Mouse (Mus musculus): Measurements from ENCODE around the gene Rbfox3. TPM values are rescaled to one million over a fixed set of nuclear protein-coding genes. Genes with fewer than 3 reads are reported as not detected.

Gene Rbfox3
- polyA plus RNA-seq, 1 experiment: not detected

- H3K4me2 ChIP-seq (ENCODE audit: low read depth): no peak overlapping the region
Observed at GRCm38 (mm10) chr11:118728083-118728551, 183.3 kb downstream of the Rbfox3 start.

GRCm38 (mm10) chr11:118726430-118726829, 185.0 kb downstream of the Rbfox3 start:
- Histone ChIP-seq H3K4me2 (ENCODE audit: low read depth) (no peak overlapping the region), H3ac (ENCODE audit: control insufficient read depth, insufficient read length) (no peak overlapping the region), H3K36me3 (ENCODE audit: control insufficient read depth, insufficient read depth) (no peaks in the 10 kb centered on the region), H3K4me3 (no peak overlapping the region), H3K79me2 (ENCODE audit: control insufficient read depth, insufficient read depth) (no peaks in the 10 kb centered on the region), H3K27me3 (ENCODE audit: control insufficient read depth, insufficient read depth, insufficient read length) (peaks cover 48% of the 10 kb centered on the region)
- no peak for TF ChIP-seq TCF12 (IDR thresholded peaks at IDR 0.05; ENCODE audit: insufficient read depth, poor library complexity, severe bottlenecking)
- TF ChIP-seq TCF3 (IDR thresholded peaks at IDR 0.05; ENCODE audit: insufficient read length, low read depth): no peak
- no peak for TF ChIP-seq POLR2A (IDR thresholded peaks at IDR 0.05; ENCODE audit: insufficient read length, low read depth)
- no peak for TF ChIP-seq CEBPB (IDR thresholded peaks at IDR 0.05; ENCODE audit: insufficient read depth, poor library complexity, severe bottlenecking)
- TF ChIP-seq REST (IDR thresholded peaks at IDR 0.05; ENCODE audit: insufficient read depth, insufficient read length): no peak
- TF ChIP-seq MAX (IDR thresholded peaks at IDR 0.05; ENCODE audit: low read depth): no peak
- TF ChIP-seq MYOG (IDR thresholded peaks at IDR 0.05; ENCODE audit: control insufficient read depth in 1 of 3, insufficient read depth in 1 of 3, insufficient read length in 2 of 3, low read depth in 2 of 3): no peak

More at GRCm38 (mm10) chr11:118728083-118728551, 183.3 kb downstream of the Rbfox3 start:
- no peak overlapping the region for H3ac ChIP-seq (ENCODE audit: control insufficient read depth, insufficient read length)
- no peaks in the 10 kb centered on the region for H3K79me2 ChIP-seq (ENCODE audit: control insufficient read depth, insufficient read depth)
- TF ChIP-seq TCF3 (IDR thresholded peaks at IDR 0.05; ENCODE audit: insufficient read length, low read depth): no peak
- TF ChIP-seq POLR2A (IDR thresholded peaks at IDR 0.05; ENCODE audit: insufficient read length, low read depth): no peak
- TF ChIP-seq TCF12 (IDR thresholded peaks at IDR 0.05; ENCODE audit: insufficient read depth, poor library complexity, severe bottlenecking): no peak
- no peak for TF ChIP-seq MYOG (IDR thresholded peaks at IDR 0.05; ENCODE audit: control insufficient read depth in 1 of 3, insufficient read depth in 1 of 3, insufficient read length in 2 of 3, low read depth in 2 of 3)
- TF ChIP-seq SRF (IDR thresholded peaks at IDR 0.05; ENCODE audit: control insufficient read depth, insufficient read length, low read depth): no peak
- TF ChIP-seq USF1 (IDR thresholded peaks at IDR 0.05; ENCODE audit: low read depth): no peak
- no peak for TF ChIP-seq POLR2AphosphoS2 (IDR thresholded peaks at IDR 0.05; ENCODE audit: insufficient read length, low read depth)
- no peak for TF ChIP-seq REST (IDR thresholded peaks at IDR 0.05; ENCODE audit: insufficient read depth, insufficient read length)
- no peak for TF ChIP-seq MYOD1 (IDR thresholded peaks at IDR 0.05; ENCODE audit: control insufficient read depth in 1 of 3, insufficient read length in 2 of 3, low read depth in 2 of 3)
- no peak for TF ChIP-seq CEBPB (IDR thresholded peaks at IDR 0.05; ENCODE audit: insufficient read depth, poor library complexity, severe bottlenecking)
- no peak for TF ChIP-seq E2F4 (IDR thresholded peaks at IDR 0.05; ENCODE audit: insufficient read depth)
- TF ChIP-seq MAX (IDR thresholded peaks at IDR 0.05; ENCODE audit: low read depth): no peak
- no peak overlapping the region for H3K4me3 ChIP-seq
- H3K27me3 ChIP-seq (ENCODE audit: control insufficient read depth, insufficient read depth, insufficient read length): peaks cover 41% of the 10 kb centered on the region
- H3K36me3 ChIP-seq (ENCODE audit: control insufficient read depth, insufficient read depth): no peaks in the 10 kb centered on the region

GRCm38 (mm10) chr11:118724423-118724822, 187.0 kb downstream of the Rbfox3 start:
- H3K4me2 ChIP-seq (ENCODE audit: low read depth): no peak overlapping the region
- no peak for TF ChIP-seq USF1 (IDR thresholded peaks at IDR 0.05; ENCODE audit: low read depth)
- TF ChIP-seq CEBPB (IDR thresholded peaks at IDR 0.05; ENCODE audit: insufficient read depth, poor library complexity, severe bottlenecking): no peak
- no peak for TF ChIP-seq MYOD1 (IDR thresholded peaks at IDR 0.05; ENCODE audit: control insufficient read depth in 1 of 3, insufficient read length in 2 of 3, low read depth in 2 of 3)
- no peak for TF ChIP-seq MAX (IDR thresholded peaks at IDR 0.05; ENCODE audit: low read depth)
- H3K27me3 ChIP-seq (ENCODE audit: control insufficient read depth, insufficient read depth, insufficient read length): peaks cover 58% of the 10 kb centered on the region
- no peak overlapping the region for H3K4me3 ChIP-seq
- no peaks in the 10 kb centered on the region for H3K79me2 ChIP-seq (ENCODE audit: control insufficient read depth, insufficient read depth)
- H3K36me3 ChIP-seq (ENCODE audit: control insufficient read depth, insufficient read depth): no peaks in the 10 kb centered on the region
- H3ac ChIP-seq (ENCODE audit: control insufficient read depth, insufficient read length): no peak overlapping the region

- no peaks in the 10 kb centered on the region for H3K79me2 ChIP-seq (ENCODE audit: control insufficient read depth, insufficient read depth)
- H3K4me2 ChIP-seq (ENCODE audit: low read depth): no peak overlapping the region
- no peak overlapping the region for H3ac ChIP-seq (ENCODE audit: control insufficient read depth, insufficient read length)
- no peak overlapping the region for H3K4me3 ChIP-seq
- no peaks in the 10 kb centered on the region for H3K36me3 ChIP-seq (ENCODE audit: control insufficient read depth, insufficient read depth)
- TF ChIP-seq CEBPB (IDR thresholded peaks at IDR 0.05; ENCODE audit: insufficient read depth, poor library complexity, severe bottlenecking): no peak
- TF ChIP-seq POLR2A (IDR thresholded peaks at IDR 0.05; ENCODE audit: insufficient read length, low read depth): no peak
- TF ChIP-seq USF1 (IDR thresholded peaks at IDR 0.05; ENCODE audit: low read depth): no peak
- peaks cover 45% of the 10 kb centered on the region for H3K27me3 ChIP-seq (ENCODE audit: control insufficient read depth, insufficient read depth, insufficient read length)
Observed at GRCm38 (mm10) chr11:118723166-118723565, 188.2 kb downstream of the Rbfox3 start.

GRCm38 (mm10) chr11:118721898-118722297, 189.5 kb downstream of the Rbfox3 start:
- TF ChIP-seq SRF (IDR thresholded peaks at IDR 0.05; ENCODE audit: control insufficient read depth, insufficient read length, low read depth) (no peak), POLR2A (IDR thresholded peaks at IDR 0.05; ENCODE audit: insufficient read length, low read depth) (no peak), CEBPB (IDR thresholded peaks at IDR 0.05; ENCODE audit: insufficient read depth, poor library complexity, severe bottlenecking) (no peak), MYOG (IDR thresholded peaks at IDR 0.05; ENCODE audit: control insufficient read depth in 1 of 3, insufficient read depth in 1 of 3, insufficient read length in 2 of 3, low read depth in 2 of 3) (no peak), TCF3 (IDR thresholded peaks at IDR 0.05; ENCODE audit: insufficient read length, low read depth) (no peak), POLR2AphosphoS2 (IDR thresholded peaks at IDR 0.05; ENCODE audit: insufficient read length, low read depth) (no peak), E2F4 (IDR thresholded peaks at IDR 0.05; ENCODE audit: insufficient read depth) (no peak), TCF12 (IDR thresholded peaks at IDR 0.05; ENCODE audit: insufficient read depth, poor library complexity, severe bottlenecking) (no peak), MAX (IDR thresholded peaks at IDR 0.05; ENCODE audit: low read depth) (no peak), MYOD1 (IDR thresholded peaks at IDR 0.05; ENCODE audit: control insufficient read depth in 1 of 3, insufficient read length in 2 of 3, low read depth in 2 of 3) (no peak), USF1 (IDR thresholded peaks at IDR 0.05; ENCODE audit: low read depth) (no peak)
- no peaks in the 10 kb centered on the region for H3K79me2 ChIP-seq (ENCODE audit: control insufficient read depth, insufficient read depth)
- H3K4me3 ChIP-seq: no peak overlapping the region
- H3K4me2 ChIP-seq (ENCODE audit: low read depth): no peak overlapping the region
- H3ac ChIP-seq (ENCODE audit: control insufficient read depth, insufficient read length): no peak overlapping the region
- no peaks in the 10 kb centered on the region for H3K36me3 ChIP-seq (ENCODE audit: control insufficient read depth, insufficient read depth)
- peaks cover 43% of the 10 kb centered on the region for H3K27me3 ChIP-seq (ENCODE audit: control insufficient read depth, insufficient read depth, insufficient read length)

Measured in myocyte (in vitro differentiated cells).